Mouse (Mus musculus): ENCODE measurements around the gene Erc2. TPM values are rescaled to one million over a fixed set of nuclear protein-coding genes. Genes with fewer than 3 reads are reported as not detected.
A peak's percentile ranks its signal among the peaks of the same experiment; 100 is the strongest.

The Erc2 gene
- total RNA-seq, 2 experiments from 2014 or later: 202 to 240 TPM

DNA sequence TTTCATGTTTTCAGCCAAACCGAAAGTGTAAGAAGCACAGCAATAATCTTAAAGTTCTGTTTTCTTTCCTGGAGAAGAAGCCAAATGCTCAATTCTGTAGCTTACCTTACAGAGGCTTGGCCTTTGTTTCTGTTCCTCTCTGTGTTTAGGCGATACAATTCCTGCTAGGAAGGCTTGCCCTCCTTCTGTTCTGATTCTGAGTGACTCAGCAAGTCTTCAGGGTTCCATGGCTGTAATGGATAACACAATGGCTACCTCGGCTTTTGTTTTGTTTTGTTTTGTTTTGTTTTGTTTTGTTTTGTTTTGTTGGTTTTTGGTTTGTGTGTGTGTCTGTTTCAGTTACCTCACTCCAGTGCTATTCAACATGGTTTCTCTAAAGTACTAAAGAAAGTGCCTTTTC is 757.9 kb downstream of the Erc2 start:
- intact Hi-C loops (cut with DNase I): no loop called here

DNA sequence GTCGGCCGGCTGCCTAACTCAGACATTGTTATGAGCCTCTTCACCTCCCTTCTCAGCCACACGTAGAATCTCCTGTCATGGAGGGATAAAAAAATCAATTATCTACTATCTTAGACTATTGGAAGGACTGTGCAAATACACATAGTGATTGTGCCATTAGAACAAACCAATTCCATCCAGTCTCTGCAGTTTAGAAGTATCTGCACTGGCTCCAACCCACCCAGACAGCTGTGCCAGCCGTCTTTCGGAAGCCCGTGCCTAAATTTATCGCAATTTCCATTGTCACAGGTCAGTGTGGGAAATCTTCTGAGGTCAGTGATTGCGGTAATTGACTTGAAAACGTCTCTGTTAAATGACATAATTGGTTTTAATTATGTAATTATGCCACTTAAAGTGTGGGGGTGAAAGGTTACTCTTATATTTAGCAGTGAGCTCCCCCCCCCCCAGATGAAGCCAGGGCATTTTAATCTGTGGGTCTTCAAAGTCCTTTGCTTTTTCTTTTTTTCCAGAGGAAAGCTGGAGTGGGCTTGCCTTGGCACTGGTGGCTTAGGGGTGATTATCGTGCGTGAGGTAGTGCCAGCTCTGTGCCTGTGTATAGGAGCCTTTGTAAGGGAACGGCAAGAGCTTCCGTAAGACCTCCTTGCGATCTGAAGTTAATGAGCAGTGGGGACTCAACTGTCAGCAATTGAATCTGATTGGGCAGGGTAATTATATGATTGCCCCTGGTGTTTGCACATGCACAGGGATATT is 759.7 kb downstream of the Erc2 start:
- intact Hi-C loops (cut with DNase I): no loop called here
- no peak for DNase-seq (ENCODE audit: low spot score in 2 of 2)

More for the DNA sequence above, 757.9 kb downstream of the Erc2 start:
- no peak for DNase-seq (ENCODE audit: low spot score in 2 of 2)

DNA sequence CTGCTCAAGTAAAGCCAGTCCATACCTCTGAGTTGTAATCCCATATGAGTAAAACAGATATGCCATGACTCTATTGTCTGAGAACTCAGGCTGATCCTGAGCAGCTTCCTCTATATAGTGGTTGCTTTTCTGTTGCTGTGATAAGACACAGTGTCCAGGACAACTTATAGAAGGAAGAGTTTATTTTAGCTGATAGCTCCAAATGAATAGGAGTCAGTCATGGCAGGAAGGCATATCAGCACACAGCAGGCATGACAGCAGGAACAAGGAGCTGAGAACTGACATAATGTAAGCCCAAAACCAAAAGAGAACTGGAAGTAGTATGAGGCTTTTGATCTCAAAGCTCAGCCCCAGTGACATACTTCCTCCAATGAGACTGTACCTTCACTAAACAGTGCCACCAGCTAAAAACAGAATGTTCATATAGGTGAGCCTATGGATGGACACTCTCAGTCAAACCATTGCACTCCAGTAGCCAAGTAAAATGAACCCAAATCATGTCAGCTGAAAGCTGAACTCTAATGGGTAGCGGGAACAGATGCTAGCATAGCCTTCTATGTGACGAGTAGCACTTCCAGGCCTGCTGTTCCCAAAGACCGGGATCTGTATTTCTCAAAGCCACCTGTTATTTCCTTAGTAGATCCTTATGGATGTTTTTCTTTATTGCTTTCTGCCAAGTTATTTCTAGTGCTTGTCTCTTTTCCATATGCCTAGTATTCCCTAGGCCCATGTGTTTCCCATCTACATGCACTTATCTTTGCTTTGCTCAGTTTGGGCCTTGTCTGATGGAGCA is 764.8 kb downstream of the Erc2 start:
- DNase-seq (ENCODE audit: low spot score in 2 of 2): no peak
- intact Hi-C loops (cut with DNase I): no loop called here

GRCm38 (mm10) chr14:28398915-28399314 is 776.7 kb downstream of the Erc2 start:
- intact Hi-C loops (cut with DNase I): no loop called here
- DNase-seq (ENCODE audit: low spot score in 2 of 2): no peak

- intact Hi-C loops (cut with DNase I): no loop called here
- DNase-seq (ENCODE audit: low spot score in 2 of 2): no peak
These were observed 777.7 kb downstream of the Erc2 start for GRCm38 (mm10) chr14:28399897-28400296.

GRCm38 (mm10) chr14:28405277-28405840 is 783.1 kb downstream of the Erc2 start:
- intact Hi-C loops (cut with DNase I): no loop called here
- no peak for DNase-seq (ENCODE audit: low spot score in 2 of 2)

DNA sequence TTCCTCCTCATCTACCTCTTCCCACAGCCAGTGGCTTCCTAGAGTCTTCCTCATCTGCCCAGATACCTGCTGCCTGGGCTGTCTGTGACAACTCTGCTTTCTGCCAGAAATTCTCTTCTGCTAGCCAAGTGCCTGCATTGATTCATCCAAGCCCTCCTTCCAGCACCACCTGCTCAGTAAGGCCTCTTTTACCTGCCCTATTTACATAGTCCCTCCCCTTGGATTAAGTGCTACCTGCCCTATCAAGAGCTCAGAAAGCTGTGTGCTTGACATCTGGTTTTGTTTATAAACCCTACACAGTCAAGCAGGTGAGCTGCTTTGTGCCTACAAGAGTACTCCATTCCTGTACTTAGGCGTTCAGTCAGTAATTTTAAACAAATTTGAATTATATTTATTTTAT is 787.2 kb downstream of the Erc2 start:
- DNase-seq (ENCODE audit: low spot score in 2 of 2): no peak

DNA sequence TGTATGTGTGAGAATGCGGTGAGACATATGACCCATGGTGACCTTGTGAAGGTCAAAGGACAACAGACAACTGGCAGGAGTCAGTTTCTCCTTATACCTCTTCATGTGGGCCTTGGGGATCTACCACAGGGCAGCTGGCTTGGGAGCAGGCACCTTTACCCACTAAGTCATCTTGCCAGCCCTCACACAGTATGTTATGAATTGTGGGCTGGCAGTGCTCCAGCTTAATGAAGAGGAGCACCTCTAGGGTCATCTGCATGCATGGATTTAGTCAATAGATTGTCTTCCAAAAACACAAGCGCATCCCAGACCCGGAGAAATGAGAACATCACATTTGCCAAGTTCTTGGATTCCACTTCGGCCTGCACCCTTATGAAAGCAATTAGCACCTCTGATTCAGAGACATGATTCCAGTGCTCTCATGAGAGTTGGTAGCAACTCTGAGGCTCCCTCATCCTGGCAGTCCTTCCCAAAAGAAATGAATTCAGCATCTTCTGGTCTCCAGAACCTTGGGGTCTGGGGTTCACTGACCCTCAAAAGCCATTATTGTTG is 787.6 kb downstream of the Erc2 start:
- intact Hi-C loops (cut with DNase I): no loop called here
- DNase-seq (ENCODE audit: low spot score in 2 of 2): no peak

More for the DNA sequence above, 787.2 kb downstream of the Erc2 start:
- intact Hi-C loops (cut with DNase I): no loop called here

- DNase-seq (ENCODE audit: low spot score in 2 of 2): peak in 1 of 2 experiments; percentile 30
- intact Hi-C loops (cut with DNase I): no loop called here
These were observed 788.6 kb downstream of the Erc2 start for GRCm38 (mm10) chr14:28410789-28411225.

- DNase-seq (ENCODE audit: low spot score in 2 of 2): no peak
These were observed 790.2 kb downstream of the Erc2 start for GRCm38 (mm10) chr14:28412252-28412995.

GRCm38 (mm10) chr14:28413516-28413915 is 791.3 kb downstream of the Erc2 start:
- intact Hi-C loops (cut with DNase I): no loop called here
- no peak for DNase-seq (ENCODE audit: low spot score in 2 of 2)

More at GRCm38 (mm10) chr14:28412252-28412995, 790.2 kb downstream of the Erc2 start:
- intact Hi-C loops (cut with DNase I): no loop called here

- intact Hi-C loops (cut with DNase I): no loop called here
- DNase-seq (ENCODE audit: low spot score in 2 of 2): no peak
These were observed 794.8 kb downstream of the Erc2 start for GRCm38 (mm10) chr14:28417019-28417418.

- intact Hi-C loops (cut with DNase I): no loop called here
- DNase-seq (ENCODE audit: low spot score in 2 of 2): no peak
These were observed 796.3 kb downstream of the Erc2 start for GRCm38 (mm10) chr14:28418497-28418896.

GRCm38 (mm10) chr14:28419188-28419587 is 797.0 kb downstream of the Erc2 start:
- DNase-seq (ENCODE audit: low spot score in 2 of 2): no peak
- intact Hi-C loops (cut with DNase I): no loop called here

DNA sequence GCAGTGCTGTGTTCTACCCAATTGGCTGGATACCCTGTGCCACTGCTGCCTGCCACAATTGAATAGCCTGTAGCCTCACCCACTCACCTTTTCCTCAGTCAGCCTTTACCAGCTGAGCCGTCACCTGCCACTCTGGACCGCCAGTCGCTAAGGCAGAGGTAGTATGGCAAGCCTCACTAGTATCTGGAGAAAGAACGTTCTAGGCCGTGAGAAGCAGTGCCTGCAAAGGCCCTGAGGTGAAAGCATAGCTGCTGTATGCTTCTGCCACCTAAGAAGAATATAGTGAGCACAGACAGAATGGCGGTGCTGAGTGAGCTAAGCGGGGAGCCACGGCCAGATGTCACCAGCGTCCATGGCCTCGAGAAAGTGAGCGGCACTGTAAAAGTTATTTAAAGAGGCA is 798.4 kb downstream of the Erc2 start:
- intact Hi-C loops (cut with DNase I): no loop called here
- no peak for DNase-seq (ENCODE audit: low spot score in 2 of 2)

DNA sequence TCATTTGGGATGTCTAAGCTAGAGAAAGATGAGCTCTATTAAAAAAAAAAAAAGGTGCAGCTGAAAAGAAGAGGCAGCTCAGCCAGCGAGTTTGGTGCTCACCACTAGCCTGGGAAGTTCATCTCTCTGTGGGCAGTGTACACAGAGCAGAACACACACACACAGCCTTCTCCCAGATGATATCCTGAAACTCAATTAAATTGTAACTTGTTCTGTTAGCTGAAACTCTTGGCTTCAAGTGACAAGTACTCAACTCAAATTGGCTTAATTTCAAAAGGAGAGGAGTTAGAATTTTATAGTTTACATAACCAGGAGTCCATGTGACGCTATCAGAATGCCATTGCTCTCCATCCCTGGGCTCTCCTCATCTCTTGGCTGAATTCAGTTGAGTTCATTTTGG is 804.4 kb downstream of the Erc2 start:
- no peak for DNase-seq (ENCODE audit: low spot score in 2 of 2)
- intact Hi-C loops (cut with DNase I): no loop called here

- intact Hi-C loops (cut with DNase I): no loop called here
- no peak for DNase-seq (ENCODE audit: low spot score in 2 of 2)
These were observed 809.6 kb downstream of the Erc2 start for GRCm38 (mm10) chr14:28431703-28432309.

DNA sequence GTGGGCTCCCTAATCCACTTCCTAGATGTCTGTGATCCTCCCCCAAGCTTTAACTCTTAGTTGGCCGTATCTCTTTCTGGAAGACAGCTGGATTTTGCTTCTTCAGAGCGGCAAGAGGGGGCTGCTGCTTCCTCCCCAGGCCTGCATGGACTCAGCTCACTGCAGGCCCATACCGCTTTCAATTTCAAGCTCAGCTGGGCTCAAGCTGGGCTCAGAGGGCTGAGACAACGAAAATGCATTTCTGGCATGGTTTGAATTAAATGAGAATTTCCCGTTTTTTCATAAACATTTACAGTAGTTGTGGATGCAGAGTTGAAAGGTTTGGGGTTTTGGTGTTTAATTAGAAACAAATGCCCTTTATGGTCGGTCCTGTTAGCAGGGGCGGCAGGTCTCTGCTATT is 812.8 kb downstream of the Erc2 start:
- intact Hi-C loops (cut with DNase I): no loop called here
- DNase-seq (ENCODE audit: low spot score in 2 of 2): no peak

DNA sequence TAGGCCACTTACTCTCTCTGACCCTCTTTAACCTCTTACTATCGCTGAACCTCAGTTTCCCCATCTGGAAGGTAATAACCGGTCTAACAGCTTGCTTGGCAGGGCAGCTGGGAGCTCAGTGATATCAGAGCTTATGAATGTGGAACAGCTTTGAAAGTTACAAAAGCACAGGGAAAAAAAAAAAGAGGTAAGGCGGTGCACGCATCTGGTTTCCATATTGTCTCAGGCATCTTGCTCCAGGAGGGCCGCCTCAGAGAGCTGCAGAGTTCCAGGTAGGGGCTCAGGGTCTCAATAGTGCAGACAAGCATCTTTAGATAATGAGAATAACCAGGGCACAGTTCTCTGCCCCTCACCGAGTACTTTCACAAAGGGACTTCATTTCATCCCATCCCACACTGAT is 816.9 kb downstream of the Erc2 start:
- DNase-seq (ENCODE audit: low spot score in 2 of 2): no peak
- intact Hi-C loops (cut with DNase I): no loop called here

All from left cerebral cortex, postnatal 36 days (tissue).